Mouse (Mus musculus) ovary, adult 2 months (tissue): ENCODE measurements around the gene H2-Q7. TPM values are rescaled to one million over a fixed set of nuclear protein-coding genes. Genes with fewer than 3 reads are reported as not detected.

Source experiments
- polyA plus RNA-seq: library from polyadenylated mRNA; depleted of rRNA; stranded (reverse); fragments of >200 nt; gene quantifications from 2 replicates; pipeline ENCODE4 v1.2.3, GENCODE M21; 2012; rRNA removed

The H2-Q7 gene
- polyA plus RNA-seq = 52.3 and 110 TPM in 2 replicates

DNA sequence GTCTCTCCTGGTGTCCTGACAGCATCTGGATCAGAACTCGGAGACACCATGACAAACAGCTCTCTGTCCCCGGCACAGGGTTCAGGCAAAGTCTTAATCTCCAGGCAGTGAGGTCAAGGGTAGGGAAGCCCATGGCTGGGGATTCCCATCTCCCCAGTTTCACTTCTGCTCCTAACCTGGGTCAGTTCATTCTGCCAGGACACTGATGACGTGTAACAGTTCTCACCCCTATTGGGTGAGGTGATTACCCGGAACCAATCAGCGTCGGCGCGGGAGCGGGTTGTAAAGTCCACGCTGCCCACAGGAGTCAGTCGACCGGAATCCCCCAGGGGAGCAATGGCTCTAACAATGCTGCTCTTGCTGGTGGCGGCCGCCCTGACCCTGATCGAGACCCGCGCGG is at the start of gene H2-Q7:
Gene H2-Q7 (plus strand): TSS at position 271 of the 400 bp plus-strand sequence.

DNA sequence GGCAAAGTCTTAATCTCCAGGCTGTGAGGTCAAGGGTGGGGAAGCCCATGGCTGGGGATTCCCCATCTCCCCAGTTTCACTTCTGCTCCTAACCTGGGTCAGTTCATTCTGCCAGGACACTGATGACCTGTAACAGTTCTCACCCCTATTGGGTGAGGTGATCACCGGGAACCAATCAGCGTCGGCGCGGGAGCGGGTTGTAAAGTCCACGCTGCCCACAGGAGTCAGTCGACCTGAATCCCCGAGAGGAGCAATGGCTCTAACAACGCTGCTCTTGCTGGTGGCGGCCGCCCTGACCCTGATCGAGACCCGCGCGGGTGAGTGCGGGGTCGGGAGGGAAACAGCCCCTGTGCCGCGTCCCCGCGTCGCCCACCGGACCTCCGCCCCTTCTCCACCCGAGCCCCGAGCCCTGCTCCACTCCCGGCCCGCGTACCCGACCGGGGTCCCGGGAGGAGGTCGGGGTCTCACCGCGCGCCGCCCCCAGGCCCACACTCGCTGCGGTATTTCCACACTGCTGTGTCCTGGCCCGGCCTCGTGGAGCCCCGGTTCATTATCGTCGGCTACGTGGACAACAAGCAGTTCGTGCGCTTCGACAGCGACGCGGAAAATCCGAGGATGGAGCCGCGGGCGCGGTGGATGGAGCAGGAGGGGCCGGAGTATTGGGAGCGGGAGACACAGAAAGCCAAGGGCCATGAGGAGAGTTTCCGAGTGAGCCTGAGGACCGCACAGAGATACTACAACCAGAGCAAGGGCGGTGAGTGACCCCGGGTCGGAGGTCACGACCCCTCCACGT is 14.1 kb upstream of the H2-Q7 start, which contains the start of gene H2-Q6:
Gene H2-Q6 (plus strand): TSS at position 227 of the 793 bp plus-strand sequence.

DNA sequence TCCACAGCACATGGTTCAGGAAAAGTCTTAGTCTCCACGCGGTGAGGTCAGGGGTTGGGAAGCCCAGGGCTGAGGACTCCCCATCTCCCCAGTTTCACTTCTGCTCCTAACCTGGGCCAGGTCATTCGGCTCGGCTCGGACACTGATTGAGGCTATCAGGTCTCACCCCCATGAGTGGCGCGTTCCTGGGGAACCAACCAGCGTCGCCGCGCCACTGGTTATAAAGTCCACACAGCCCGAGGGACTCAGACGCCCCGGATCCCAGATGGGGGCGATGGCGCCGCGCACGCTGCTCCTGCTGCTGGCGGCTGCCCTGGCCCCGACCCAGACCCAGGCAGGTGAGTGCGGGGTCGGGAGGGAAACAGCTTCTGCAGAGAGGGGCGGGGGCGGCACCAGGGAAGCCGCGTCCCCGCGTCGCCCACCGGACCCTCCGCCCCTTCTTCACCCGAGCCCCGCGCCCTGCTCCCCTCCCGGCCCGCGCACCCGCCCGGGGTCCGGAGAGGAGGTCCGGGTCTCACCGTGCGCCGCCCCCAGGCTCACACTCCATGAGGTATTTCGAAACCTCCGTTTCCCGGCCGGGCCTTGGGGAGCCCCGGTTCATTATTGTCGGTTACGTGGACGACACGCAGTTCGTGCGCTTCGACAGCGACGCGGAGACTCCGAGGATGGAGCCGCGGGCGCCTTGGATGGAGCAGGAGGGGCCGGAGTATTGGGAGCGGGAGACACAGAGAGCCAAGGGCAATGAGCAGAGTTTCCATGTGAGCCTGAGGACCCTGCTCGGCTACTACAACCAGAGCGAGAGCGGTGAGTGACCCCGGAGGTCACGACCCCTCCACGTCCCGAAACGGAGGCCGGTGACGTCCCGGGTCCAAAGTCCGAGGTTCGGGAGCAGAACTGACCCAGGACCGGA is 31.1 kb downstream of the H2-Q7 start, which contains the start of gene H2-Q10:
Gene H2-Q10 (plus strand): TSS at position 248 of the 910 bp plus-strand sequence.

Other genes starting within 250 kb of the H2-Q7 start
- 4.6 and 6.7 TPM in 2 replicates for gene Ltb, start 244.7 kb upstream of the H2-Q7 start, polyA plus RNA-seq
- 0.62 and 0.77 TPM in 2 replicates for gene Tnf, start 237.1 kb upstream of the H2-Q7 start, polyA plus RNA-seq
- gene Lta, start 233.8 kb upstream of the H2-Q7 start, polyA plus RNA-seq = 0.16 and 0.36 TPM in 2 replicates
- gene Gm16181, start 218.3 kb upstream of the H2-Q7 start, polyA plus RNA-seq = not detected in 2 replicates
- gene Atp6v1g2, start 205.5 kb upstream of the H2-Q7 start, polyA plus RNA-seq = 6.9 and 13.4 TPM in 2 replicates
- 42.9 and 64.2 TPM in 2 replicates for gene Nfkbil1, start 203.4 kb upstream of the H2-Q7 start, polyA plus RNA-seq
- 360 and 468 TPM in 2 replicates for gene Ddx39b, start 197.4 kb upstream of the H2-Q7 start, polyA plus RNA-seq
- 422 and 558 TPM in 2 replicates for gene H2-D1, start 176.4 kb upstream of the H2-Q7 start, polyA plus RNA-seq
- not detected in 2 replicates for gene H2-Q1, start 118.8 kb upstream of the H2-Q7 start, polyA plus RNA-seq
- 1.3 and 2.0 TPM in 2 replicates for gene H2-Q2, start 96.9 kb upstream of the H2-Q7 start, polyA plus RNA-seq
- 77.6 and 85.0 TPM in 2 replicates for gene H2-Q4, start 59.5 kb upstream of the H2-Q7 start, polyA plus RNA-seq
- 20.9 and 39.7 TPM in 2 replicates for gene H2-Q6, start 14.3 kb upstream of the H2-Q7 start, polyA plus RNA-seq
- 23.2 and 37.6 TPM in 2 replicates for gene H2-Q10, start 30.9 kb downstream of the H2-Q7 start, polyA plus RNA-seq
- gene Pou5f1, start 66.9 kb downstream of the H2-Q7 start, polyA plus RNA-seq = 4.1 and 4.2 TPM in 2 replicates
- gene Tcf19, start 77.7 kb downstream of the H2-Q7 start, polyA plus RNA-seq = 14.8 and 18.4 TPM in 2 replicates
- gene Cchcr1, start 77.9 kb downstream of the H2-Q7 start, polyA plus RNA-seq = 14.6 and 15.2 TPM in 2 replicates
- 0.27 and 0.47 TPM in 2 replicates for gene Psors1c2, start 94.0 kb downstream of the H2-Q7 start, polyA plus RNA-seq
- 7.0 and 11.7 TPM in 2 replicates for gene Cdsn, start 113.0 kb downstream of the H2-Q7 start, polyA plus RNA-seq
- gene 2300002M23Rik, start 128.3 kb downstream of the H2-Q7 start, polyA plus RNA-seq = 13.8 and 15.5 TPM in 2 replicates
- gene Sfta2, start 162.4 kb downstream of the H2-Q7 start, polyA plus RNA-seq = 0.29 TPM in 1 of 2 replicates, not detected in the other
- not detected in 2 replicates for gene Gm9573, start 187.5 kb downstream of the H2-Q7 start, polyA plus RNA-seq
- 0.17 TPM in 1 of 2 replicates, not detected in the other for gene Mucl3, start 204.5 kb downstream of the H2-Q7 start, polyA plus RNA-seq
- 71.0 and 77.4 TPM in 2 replicates for gene Vars2, start 228.4 kb downstream of the H2-Q7 start, polyA plus RNA-seq
- 35.2 and 36.6 TPM in 2 replicates for gene Gtf2h4, start 234.6 kb downstream of the H2-Q7 start, polyA plus RNA-seq